Mouse (Mus musculus) midbrain, embryonic 11.5 days (tissue): Measurements from ENCODE around the gene Zfp296. TPM values are rescaled to one million over a fixed set of nuclear protein-coding genes. Genes with fewer than 3 reads are reported as not detected.

Experiments used
- ATAC-seq: fragments of 200-750 bp; cut with Nextera tagmentation; 2 replicates; pipeline ENCODE4 v1.8.0; 2017; ENCODE audit warnings: moderate TSS enrichment, moderate library complexity; ENCODE audit not compliant: low FRiP score
- DNase-seq: peaks from one replicate; pipeline ENCODE4 v3.0.0; 2015; ENCODE audit warnings: low spot score; ENCODE audit errors: missing footprints
- H3K27ac ChIP-seq: fragments of 300-500 bp; sonication (generic); 2 replicates; pipeline ENCODE4 v1.5.1; 2014; ENCODE audit warnings: low read depth, low read length
- H3K27me3 ChIP-seq: fragments of 300-500 bp; sonication (generic); 2 replicates; pipeline ENCODE4 v1.6.1; 2014; ENCODE audit warnings: mild to moderate bottlenecking, low read length, moderate library complexity, mixed read lengths; ENCODE audit not compliant: control insufficient read depth, insufficient read depth
- H3K36me3 ChIP-seq: fragments of 300-500 bp; sonication (generic); 2 replicates; pipeline ENCODE4 v1.6.1; 2014; ENCODE audit warnings: mild to moderate bottlenecking, low read length, moderate library complexity, mixed read lengths; ENCODE audit not compliant: control insufficient read depth, insufficient read depth
- H3K4me1 ChIP-seq: fragments of 300-500 bp; sonication (generic); 2 replicates; pipeline ENCODE4 v1.6.1; 2014; ENCODE audit warnings: low read length; ENCODE audit not compliant: control insufficient read depth, insufficient read depth
- H3K4me2 ChIP-seq: fragments of 300-500 bp; sonication (generic); 2 replicates; pipeline ENCODE4 v1.6.1; 2014; ENCODE audit warnings: mild to moderate bottlenecking, moderate library complexity
- H3K4me3 ChIP-seq: fragments of 300-500 bp; sonication (generic); 2 replicates; pipeline ENCODE4 v1.5.1; 2014; ENCODE audit warnings: low read depth, low read length
- H3K9ac ChIP-seq: fragments of 300-500 bp; sonication (generic); 2 replicates; pipeline ENCODE4 v1.6.1; 2014; ENCODE audit warnings: low read length
- H3K9me3 ChIP-seq: fragments of 300-500 bp; sonication (generic); 2 replicates; pipeline ENCODE4 v1.6.1; 2016; ENCODE audit warnings: low read length; ENCODE audit not compliant: control insufficient read depth
- WGBS: fragments of 180-500 bp; shearing (Covaris S2); extraction: QIAGEN DNeasy Blood & Tissue Kit; methylation state at CpG from one replicate; pipeline ENCODE4 v1.1.7; 2014; 5-methylcytosine and 5-hydroxymethylcytosine counted together
- polyA plus RNA-seq: library from polyadenylated mRNA; unstranded; fragments of >200 nt; fragmentation: Nextera tagmentation; extraction: Ambion mirVana; gene quantifications from 2 replicates; pipeline ENCODE4 v1.2.1, GENCODE M21; 2014

Zfp296 gene
- polyA plus RNA-seq, 1 experiment from 2014 or later = 0.20 TPM

GRCm38 (mm10) chr7:19560491-19561260 is 16.4 kb upstream of the Zfp296 start:
- peak overlapping the region; percentile 88 for H3K4me2 ChIP-seq
- H3K4me3 ChIP-seq = peak overlapping the region; percentile 81
- ATAC-seq (no peak), DNase-seq (peak; percentile 90)
- peak overlapping the region; percentile 95 for H3K9ac ChIP-seq
- no peaks in the 10 kb centered on the region; the same call in 1 of the 2 replicates for H3K9me3 ChIP-seq
- peaks cover 21% of the 10 kb centered on the region for H3K4me1 ChIP-seq
- H3K36me3 ChIP-seq = peaks cover 10% of the 10 kb centered on the region
- H3K27me3 ChIP-seq = no peaks in the 10 kb centered on the region
- WGBS = 23% methylated on average over 11 of the region's 11 CpGs
- no peak overlapping the region for H3K27ac ChIP-seq

- 2% methylated on average over 11 of the region's 11 CpGs for WGBS
- ATAC-seq = no peak
- DNase-seq = no peak
- Histone ChIP-seq H3K4me1 (peaks cover 21% of the 10 kb centered on the region), H3K4me3 (peak overlapping the region; percentile 81), H3K9me3 (no peaks in the 10 kb centered on the region; the same call in 1 of the 2 replicates), H3K36me3 (peaks cover 10% of the 10 kb centered on the region), H3K4me2 (peak overlapping the region; percentile 88), H3K9ac (peak overlapping the region; percentile 95), H3K27ac (peak overlapping the region; percentile 86; the same call in 1 of the 2 replicates), H3K27me3 (no peaks in the 10 kb centered on the region)
Measured at GRCm38 (mm10) chr7:19561431-19561764, 15.7 kb upstream of the Zfp296 start.

GRCm38 (mm10) chr7:19561765-19562642 is 15.1 kb upstream of the Zfp296 start:
- peak; percentile 89 for ATAC-seq
- H3K9ac ChIP-seq = peak overlapping the region; percentile 95
- H3K4me3 ChIP-seq = peak overlapping the region; percentile 81
- peak; percentile 100 for DNase-seq
- no peaks in the 10 kb centered on the region; the same call in 1 of the 2 replicates for H3K9me3 ChIP-seq
- H3K36me3 ChIP-seq = peaks cover 10% of the 10 kb centered on the region
- peak overlapping the region; percentile 88 for H3K4me2 ChIP-seq
- H3K4me1 ChIP-seq = peaks cover 21% of the 10 kb centered on the region
- H3K27ac ChIP-seq = peak overlapping the region; percentile 86
- WGBS = under 1% methylated on average over 100 of the region's 102 CpGs
- no peaks in the 10 kb centered on the region for H3K27me3 ChIP-seq

- Histone ChIP-seq H3K4me3 (peak within 1 kb of the TSS; percentile 81), H3K27ac (peak within 1 kb of the TSS; percentile 86), H3K4me2 (peak within 1 kb of the TSS; percentile 88), H3K36me3 (peaks cover 10% of the 10 kb centered on the region), H3K9ac (peak within 1 kb of the TSS; percentile 95), H3K27me3 (no peaks in the 10 kb centered on the region), H3K4me1 (peaks cover 21% of the 10 kb centered on the region), H3K9me3 (no peaks in the 10 kb centered on the region; the same call in 1 of the 2 replicates)
- DNase-seq = peak; percentile 90
- peak; percentile 28; the same call in 1 of the 2 replicates for ATAC-seq
- WGBS = 1% methylated on average over 19 of the region's 19 CpGs
Measured at GRCm38 (mm10) chr7:19562643-19563410, 14.3 kb upstream of the Zfp296 start, which contains the start of gene Ppp1r37. Gene Ppp1r37 (minus strand): TSS chr7:19563076.

- no peak for ATAC-seq
- H3K4me3 ChIP-seq = no peak overlapping the region
- H3K27me3 ChIP-seq = no peaks in the 10 kb centered on the region
- no peak overlapping the region for H3K9ac ChIP-seq
- no peak for DNase-seq
- H3K36me3 ChIP-seq = peaks cover 12% of the 10 kb centered on the region
- WGBS = 84% methylated on average over 3 of the region's 3 CpGs
- no peak overlapping the region for H3K4me2 ChIP-seq
- H3K27ac ChIP-seq = no peak overlapping the region
- peaks cover 20% of the 10 kb centered on the region for H3K4me1 ChIP-seq
- no peaks in the 10 kb centered on the region; the same call in 1 of the 2 replicates for H3K9me3 ChIP-seq
Measured at GRCm38 (mm10) chr7:19563884-19564283, 13.2 kb upstream of the Zfp296 start.

- Histone ChIP-seq H3K4me2 (no peak overlapping the region), H3K4me1 (peaks cover 15% of the 10 kb centered on the region), H3K36me3 (peaks cover 12% of the 10 kb centered on the region), H3K27ac (no peak overlapping the region), H3K27me3 (no peaks in the 10 kb centered on the region), H3K9ac (no peak overlapping the region), H3K4me3 (no peak overlapping the region), H3K9me3 (no peaks in the 10 kb centered on the region; the same call in 1 of the 2 replicates)
- ATAC-seq (no peak), DNase-seq (no peak)
- 85% methylated on average over 4 of the region's 4 CpGs for WGBS
Measured at GRCm38 (mm10) chr7:19564455-19564854, 12.6 kb upstream of the Zfp296 start.

GRCm38 (mm10) chr7:19565803-19566202 is 11.3 kb upstream of the Zfp296 start:
- WGBS = 94% methylated on average over 2 of the region's 2 CpGs
- DNase-seq (no peak), ATAC-seq (no peak)
- H3K27ac ChIP-seq = no peak overlapping the region
- peaks cover 12% of the 10 kb centered on the region for H3K36me3 ChIP-seq
- no peaks in the 10 kb centered on the region; the same call in 1 of the 2 replicates for H3K9me3 ChIP-seq
- no peaks in the 10 kb centered on the region for H3K27me3 ChIP-seq
- H3K9ac ChIP-seq = no peak overlapping the region
- no peak overlapping the region for H3K4me2 ChIP-seq
- H3K4me1 ChIP-seq = peaks cover 7% of the 10 kb centered on the region
- H3K4me3 ChIP-seq = no peak overlapping the region

- no peak for ATAC-seq
- Histone ChIP-seq H3K27me3 (no peaks in the 10 kb centered on the region), H3K36me3 (peaks cover 12% of the 10 kb centered on the region), H3K9me3 (no peaks in the 10 kb centered on the region; the same call in 1 of the 2 replicates), H3K4me3 (no peak overlapping the region), H3K4me2 (no peak overlapping the region), H3K27ac (no peak overlapping the region), H3K9ac (no peak overlapping the region), H3K4me1 (peaks cover 7% of the 10 kb centered on the region; the same call in 1 of the 2 replicates)
- no peak for DNase-seq
- 91% methylated on average over 8 of the region's 8 CpGs for WGBS
Measured at GRCm38 (mm10) chr7:19567426-19567825, 9.7 kb upstream of the Zfp296 start.
